Mouse (Mus musculus) neural tube, embryonic 14.5 days (tissue): Measurements from ENCODE around the gene Ric1. TPM values are rescaled to one million over a fixed set of nuclear protein-coding genes. Genes with fewer than 3 reads are reported as not detected.

Source experiments
- ATAC-seq: fragments of 200-750 bp; cut with Nextera tagmentation; 2 replicates; pipeline ENCODE4 v1.8.0; 2017; ENCODE audit warnings: low read depth, mild to moderate bottlenecking, moderate TSS enrichment, moderate library complexity
- H3K27ac ChIP-seq: fragments of 300-500 bp; sonication (generic); 2 replicates; pipeline ENCODE4 v1.5.1; 2014; ENCODE audit warnings: low read depth, mild to moderate bottlenecking, control low read depth, low read length, moderate library complexity, mixed read lengths
- H3K27me3 ChIP-seq: fragments of 300-500 bp; sonication (generic); 2 replicates; pipeline ENCODE4 v1.6.1; 2014; ENCODE audit warnings: low read length; ENCODE audit not compliant: control insufficient read depth, insufficient read depth
- H3K36me3 ChIP-seq: fragments of 300-500 bp; sonication (generic); 2 replicates; pipeline ENCODE4 v1.6.1; 2014; ENCODE audit warnings: low read length, mixed read lengths; ENCODE audit not compliant: control insufficient read depth, insufficient read depth
- H3K4me1 ChIP-seq: fragments of 300-500 bp; sonication (generic); 2 replicates; pipeline ENCODE4 v1.6.1; 2014; ENCODE audit warnings: low read length; ENCODE audit not compliant: control insufficient read depth, insufficient read depth
- H3K4me2 ChIP-seq: fragments of 300-500 bp; sonication (generic); 2 replicates; pipeline ENCODE4 v1.6.1; 2014; ENCODE audit warnings: mild to moderate bottlenecking, low read depth, low read length, control low read depth
- H3K4me3 ChIP-seq: fragments of 300-500 bp; sonication (generic); 2 replicates; pipeline ENCODE4 v1.5.1; 2014; ENCODE audit warnings: low read depth, low read length, control low read depth, mixed read lengths
- H3K9ac ChIP-seq: fragments of 300-500 bp; sonication (generic); replicated peaks from 2 replicates; pipeline ENCODE4 v1.6.1; 2014; ENCODE audit warnings: low read depth, mild to moderate bottlenecking, control low read depth, low read length, mixed read lengths
- H3K9me3 ChIP-seq: fragments of 300-500 bp; sonication (generic); 2 replicates; pipeline ENCODE4 v1.6.1; 2016; ENCODE audit warnings: low read length; ENCODE audit not compliant: control insufficient read depth
- WGBS: fragments of 180-500 bp; shearing (Covaris S2); extraction: QIAGEN DNeasy Blood & Tissue Kit; methylation state at CpG from one replicate; pipeline ENCODE4 v1.1.7; 2014; 5-methylcytosine and 5-hydroxymethylcytosine counted together
- polyA plus RNA-seq: library from polyadenylated mRNA; unstranded; fragments of >200 nt; fragmentation: Nextera tagmentation; extraction: Ambion mirVana; gene quantifications from 2 replicates; pipeline ENCODE4 v1.2.1, GENCODE M21; 2014

The Ric1 gene
- polyA plus RNA-seq, 1 experiment from 2014 or later: 22.7 TPM

GRCm38 (mm10) chr19:29603548-29604353, 81.7 kb downstream of the Ric1 start:
- no peaks in the 10 kb centered on the region for H3K27me3 ChIP-seq
- no peak overlapping the region for H3K27ac ChIP-seq
- ATAC-seq: no peak
- 94% methylated on average over 14 of the region's 14 CpGs for WGBS
- no peak overlapping the region for H3K4me2 ChIP-seq
- no peaks in the 10 kb centered on the region for H3K4me1 ChIP-seq
- peaks cover 25% of the 10 kb centered on the region for H3K36me3 ChIP-seq
- no peaks in the 10 kb centered on the region for H3K9me3 ChIP-seq
- H3K4me3 ChIP-seq: no peak overlapping the region
- H3K9ac ChIP-seq: no peak overlapping the region

GRCm38 (mm10) chr19:29604653-29605052, 82.6 kb downstream of the Ric1 start:
- Histone ChIP-seq H3K9me3 (no peaks in the 10 kb centered on the region), H3K4me3 (no peak overlapping the region), H3K27ac (no peak overlapping the region), H3K27me3 (no peaks in the 10 kb centered on the region), H3K4me2 (no peak overlapping the region), H3K4me1 (no peaks in the 10 kb centered on the region), H3K9ac (no peak overlapping the region), H3K36me3 (peaks cover 20% of the 10 kb centered on the region)
- no peak for ATAC-seq
- 93% methylated on average over 3 of the region's 3 CpGs for WGBS

- Histone ChIP-seq H3K27me3 (no peaks in the 10 kb centered on the region), H3K4me2 (no peak overlapping the region), H3K9me3 (no peaks in the 10 kb centered on the region), H3K9ac (no peak overlapping the region), H3K36me3 (peaks cover 25% of the 10 kb centered on the region), H3K4me1 (no peaks in the 10 kb centered on the region), H3K4me3 (no peak overlapping the region), H3K27ac (no peak overlapping the region)
- ATAC-seq: no peak
- 92% methylated on average over 4 of the region's 4 CpGs for WGBS
These were observed 85.4 kb downstream of the Ric1 start for GRCm38 (mm10) chr19:29607521-29607920.

- Histone ChIP-seq H3K4me2 (no peak overlapping the region), H3K27me3 (no peaks in the 10 kb centered on the region), H3K4me1 (no peaks in the 10 kb centered on the region), H3K27ac (no peak overlapping the region), H3K36me3 (peaks cover 23% of the 10 kb centered on the region), H3K9ac (no peak overlapping the region), H3K9me3 (no peaks in the 10 kb centered on the region), H3K4me3 (no peak overlapping the region)
- 80% methylated on average over 4 of the region's 4 CpGs for WGBS
- no peak for ATAC-seq
These were observed 86.1 kb downstream of the Ric1 start for GRCm38 (mm10) chr19:29608212-29608611.

- Histone ChIP-seq H3K27ac (no peak overlapping the region), H3K4me1 (no peaks in the 10 kb centered on the region), H3K9ac (no peak overlapping the region), H3K4me2 (no peak overlapping the region), H3K36me3 (peaks cover 15% of the 10 kb centered on the region), H3K27me3 (no peaks in the 10 kb centered on the region), H3K4me3 (no peak overlapping the region), H3K9me3 (no peaks in the 10 kb centered on the region)
- WGBS: 91% methylated on average over 10 of the region's 10 CpGs
- no peak for ATAC-seq
These were observed 88.8 kb downstream of the Ric1 start for GRCm38 (mm10) chr19:29610907-29611306.

- ATAC-seq: no peak
- peaks cover 15% of the 10 kb centered on the region for H3K36me3 ChIP-seq
- H3K27ac ChIP-seq: no peak overlapping the region
- H3K27me3 ChIP-seq: no peaks in the 10 kb centered on the region
- H3K4me3 ChIP-seq: no peak overlapping the region
- no peak overlapping the region for H3K9ac ChIP-seq
- no peaks in the 10 kb centered on the region for H3K9me3 ChIP-seq
- H3K4me1 ChIP-seq: no peaks in the 10 kb centered on the region
- H3K4me2 ChIP-seq: no peak overlapping the region
- WGBS: 97% methylated on average over 2 of the region's 2 CpGs
These were observed 90.0 kb downstream of the Ric1 start for GRCm38 (mm10) chr19:29612102-29612501.

- no peak overlapping the region for H3K9ac ChIP-seq
- no peak overlapping the region for H3K4me3 ChIP-seq
- no peaks in the 10 kb centered on the region for H3K27me3 ChIP-seq
- H3K27ac ChIP-seq: no peak overlapping the region
- no peaks in the 10 kb centered on the region for H3K36me3 ChIP-seq
- 58% methylated on average over 7 of the region's 9 CpGs for WGBS
- no peaks in the 10 kb centered on the region for H3K9me3 ChIP-seq
- no peaks in the 10 kb centered on the region for H3K4me1 ChIP-seq
- no peak for ATAC-seq
- no peak overlapping the region for H3K4me2 ChIP-seq
These were observed 119.0 kb downstream of the Ric1 start for GRCm38 (mm10) chr19:29641055-29641454.

- H3K4me2 ChIP-seq: no peak overlapping the region
- no peaks in the 10 kb centered on the region for H3K9me3 ChIP-seq
- H3K4me1 ChIP-seq: no peaks in the 10 kb centered on the region
- 59% methylated on average over 5 of the region's 5 CpGs for WGBS
- no peaks in the 10 kb centered on the region for H3K36me3 ChIP-seq
- no peak for ATAC-seq
- no peak overlapping the region for H3K9ac ChIP-seq
- H3K27me3 ChIP-seq: no peaks in the 10 kb centered on the region
- no peak overlapping the region for H3K4me3 ChIP-seq
- H3K27ac ChIP-seq: no peak overlapping the region
These were observed 119.4 kb downstream of the Ric1 start for GRCm38 (mm10) chr19:29641510-29641909.

GRCm38 (mm10) chr19:29642211-29642610, 120.1 kb downstream of the Ric1 start:
- 57% methylated on average over 6 of the region's 6 CpGs for WGBS
- H3K9ac ChIP-seq: no peak overlapping the region
- H3K9me3 ChIP-seq: no peaks in the 10 kb centered on the region
- no peak overlapping the region for H3K4me3 ChIP-seq
- H3K4me1 ChIP-seq: no peaks in the 10 kb centered on the region
- no peak overlapping the region for H3K27ac ChIP-seq
- no peak overlapping the region for H3K4me2 ChIP-seq
- no peak; the same call in 1 of the 2 replicates for ATAC-seq
- H3K36me3 ChIP-seq: no peaks in the 10 kb centered on the region
- no peaks in the 10 kb centered on the region for H3K27me3 ChIP-seq
